Mouse (Mus musculus) E14TG2a.4 (cell line): ENCODE data around the gene Slc30a2.

Experiments used
- CTCF ChIP-seq: conservative IDR thresholded peaks from 2 replicates; pipeline ENCODE4 v1.5.1; 2014; ENCODE audit warnings: low read length
- NANOG ChIP-seq: IDR thresholded peaks from 2 replicates; pipeline ENCODE4 v1.6.1; 2014; ENCODE audit warnings: borderline replicate concordance, low read length, mixed read lengths
- POU5F1 ChIP-seq: IDR thresholded peaks from 2 replicates; pipeline ENCODE4 v1.6.1; 2014; ENCODE audit warnings: low read length, borderline replicate concordance

- no peak for TF ChIP-seq CTCF
- TF ChIP-seq NANOG: no peak
- no peak for TF ChIP-seq POU5F1
These were observed 35.2 kb downstream of the Slc30a2 start for GRCm38 (mm10) chr4:134378089-134378615.
